Mouse (Mus musculus) regulatory T cell (primary cell): ENCODE measurements at regions not wholly inside any gene's neighbourhood (a gene's known extent, or its start where the extent isn't known, plus 50 kb on each side); places are given as distances from the start of the nearest gene placed in this dataset.

Experiments
- in situ Hi-C: fragments of 300-600 bp; cut with MboI, MseI; formaldehyde crosslinking; loops from one replicate; pipeline ENCODE4 v1.15.1; 2025; ENCODE audit warnings: high pct_unique_total_duplicates

- in situ Hi-C loops: no loop called here
These were observed 455.8 kb upstream of the Tle4 start for GRCm38 (mm10) chr19:15053582-15054141.

- in situ Hi-C loops: no loop called here
These were observed 454.9 kb upstream of the Tle4 start for GRCm38 (mm10) chr19:15052642-15053239.

GRCm38 (mm10) chr19:15047896-15048295, 450.0 kb upstream of the Tle4 start:
- in situ Hi-C loops: no loop called here

- in situ Hi-C loops: no loop called here
These were observed 449.5 kb upstream of the Tle4 start for GRCm38 (mm10) chr19:15047306-15047868.

- in situ Hi-C loops: loop anchor here (5.0 to 10.0 kb wide), 2 partner anchors 201 to 1058 kb away; no protein-coding TSS in a partner anchor
These were observed 437.7 kb upstream of the Tle4 start for GRCm38 (mm10) chr19:15035554-15035953.

- in situ Hi-C loops: loop anchor here (10.0 kb wide), 1 partner anchor 199 kb away; no protein-coding TSS in a partner anchor
These were observed 436.1 kb upstream of the Tle4 start for GRCm38 (mm10) chr19:15033921-15034320.

GRCm38 (mm10) chr19:15033396-15033795, 435.5 kb upstream of the Tle4 start:
- in situ Hi-C loops: loop anchor here (10.0 kb wide), 1 partner anchor 199 kb away; no protein-coding TSS in a partner anchor

- in situ Hi-C loops: loop anchor here (10.0 kb wide), 1 partner anchor 198 kb away; no protein-coding TSS in a partner anchor
These were observed 434.6 kb upstream of the Tle4 start for GRCm38 (mm10) chr19:15032297-15032947.

- in situ Hi-C loops: loop anchor here (10.0 kb wide), 1 partner anchor 197 kb away; no protein-coding TSS in a partner anchor
These were observed 433.6 kb upstream of the Tle4 start for GRCm38 (mm10) chr19:15031483-15031882.

- in situ Hi-C loops: no loop called here
These were observed 405.7 kb upstream of the Tle4 start for GRCm38 (mm10) chr19:15003596-15003995.

- in situ Hi-C loops: no loop called here
These were observed 395.5 kb upstream of the Tle4 start for GRCm38 (mm10) chr19:14993344-14993743.

- in situ Hi-C loops: no loop called here
These were observed 372.3 kb upstream of the Tle4 start for GRCm38 (mm10) chr19:14970161-14970560.

- in situ Hi-C loops: no loop called here
These were observed 370.4 kb upstream of the Tle4 start for GRCm38 (mm10) chr19:14968283-14968682.

GRCm38 (mm10) chr19:14957727-14958126, 359.9 kb upstream of the Tle4 start:
- in situ Hi-C loops: no loop called here

- in situ Hi-C loops: no loop called here
These were observed 359.3 kb upstream of the Tle4 start for GRCm38 (mm10) chr19:14957154-14957553.

GRCm38 (mm10) chr19:14956392-14956791, 358.5 kb upstream of the Tle4 start:
- in situ Hi-C loops: no loop called here

GRCm38 (mm10) chr19:14955969-14956368, 358.1 kb upstream of the Tle4 start:
- in situ Hi-C loops: no loop called here

GRCm38 (mm10) chr19:14940207-14940952, 342.5 kb upstream of the Tle4 start:
- in situ Hi-C loops: no loop called here

GRCm38 (mm10) chr19:14922238-14922637, 324.4 kb upstream of the Tle4 start:
- in situ Hi-C loops: no loop called here

- in situ Hi-C loops: no loop called here
These were observed 313.4 kb upstream of the Tle4 start for GRCm38 (mm10) chr19:14911056-14911850.

- in situ Hi-C loops: loop anchor here (25.0 kb wide), 1 partner anchor 908 kb away; no protein-coding TSS in a partner anchor
These were observed 297.0 kb upstream of the Tle4 start for GRCm38 (mm10) chr19:14894875-14895274.
